Mouse (Mus musculus): ENCODE data around the gene Adi1.

Gene Adi1

DNA sequence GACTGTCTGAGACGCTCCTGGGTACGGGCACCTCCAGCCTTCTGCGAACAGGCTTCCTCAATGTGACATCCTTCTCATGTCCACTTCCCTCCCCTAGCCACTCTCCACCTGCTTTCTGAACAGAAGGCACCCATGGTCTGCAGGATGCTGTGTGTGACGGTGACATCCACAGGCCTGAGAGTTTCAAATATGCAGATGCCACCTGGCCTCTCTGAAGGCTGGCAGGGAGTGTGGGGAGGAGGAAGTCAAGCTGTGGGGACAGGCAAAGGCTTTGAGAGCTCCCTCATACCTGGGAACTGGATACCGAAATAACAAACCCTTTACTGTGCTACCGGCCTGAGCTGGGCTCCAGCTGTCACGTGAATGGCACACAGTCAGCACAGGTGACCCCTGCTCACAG lies 19.7 kb downstream of the Adi1 start:
- no peak for DNase-seq (ENCODE audit: low read depth)

DNA sequence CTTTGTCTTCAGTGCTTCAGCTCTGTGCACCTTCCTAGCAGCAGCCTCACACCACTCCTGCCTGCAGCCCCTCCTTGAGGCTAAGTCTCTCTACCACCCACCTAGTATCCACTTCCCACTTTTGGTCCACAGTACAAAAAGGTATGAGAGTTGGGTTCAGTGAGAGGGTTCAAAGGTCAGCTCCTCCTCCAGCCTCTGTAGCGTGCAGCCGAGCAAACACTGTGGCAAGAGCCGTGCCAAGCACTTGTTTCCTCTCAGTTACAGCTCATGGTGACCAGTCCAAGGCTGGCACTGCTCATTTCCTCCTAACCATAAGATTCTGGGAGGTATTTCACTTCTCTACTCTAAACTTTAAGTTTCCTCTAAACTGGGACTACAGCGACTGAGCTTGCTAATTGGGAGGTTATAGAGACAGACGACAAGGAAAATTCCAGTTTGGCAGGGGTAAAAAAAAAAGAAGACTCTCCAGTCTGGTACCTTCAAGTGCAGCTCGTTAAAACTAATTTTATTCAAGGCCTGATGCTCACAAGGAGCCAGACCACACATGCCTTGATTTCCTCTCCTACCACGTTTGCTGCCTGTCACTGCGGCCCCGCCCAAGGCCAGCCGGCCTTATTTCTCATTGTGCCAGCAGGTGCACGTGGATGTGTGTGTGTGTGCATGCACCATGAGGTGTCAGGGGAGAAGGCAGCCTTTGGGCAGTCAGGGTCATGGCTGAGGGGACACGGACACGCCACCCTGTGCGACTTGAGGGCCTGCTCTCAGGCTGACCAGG lies 23.0 kb downstream of the Adi1 start:
- DNase-seq (ENCODE audit: low read depth), result no peak

- DNase-seq (ENCODE audit: low read depth), result no peak
Measured at GRCm38 (mm10) chr12:28699086-28699485, 24.1 kb downstream of the Adi1 start.

GRCm38 (mm10) chr12:28699656-28700055 lies 24.6 kb downstream of the Adi1 start:
- peak; percentile 22 for DNase-seq (ENCODE audit: low read depth)

DNA sequence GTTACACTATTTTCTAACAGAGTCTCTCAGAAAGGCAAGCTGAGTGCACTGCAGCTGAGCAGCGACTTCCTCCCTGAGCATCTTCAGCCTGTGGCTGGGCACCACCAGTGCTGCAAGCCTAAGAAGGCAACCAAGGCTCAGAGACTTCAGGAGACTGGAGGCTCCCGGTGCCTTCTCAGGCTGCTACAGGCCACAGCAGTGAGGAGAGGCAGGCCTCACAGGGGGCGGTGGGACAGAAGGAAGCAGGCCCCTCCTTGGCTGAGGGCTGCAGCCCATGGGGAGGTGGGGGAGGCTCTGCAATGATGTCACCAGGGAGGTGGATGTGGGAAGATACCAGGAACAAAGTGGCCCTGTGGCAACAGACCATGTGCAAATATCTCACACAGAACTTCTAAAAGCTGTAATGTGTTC lies 25.1 kb downstream of the Adi1 start:
- no peak for DNase-seq (ENCODE audit: low read depth)

DNA sequence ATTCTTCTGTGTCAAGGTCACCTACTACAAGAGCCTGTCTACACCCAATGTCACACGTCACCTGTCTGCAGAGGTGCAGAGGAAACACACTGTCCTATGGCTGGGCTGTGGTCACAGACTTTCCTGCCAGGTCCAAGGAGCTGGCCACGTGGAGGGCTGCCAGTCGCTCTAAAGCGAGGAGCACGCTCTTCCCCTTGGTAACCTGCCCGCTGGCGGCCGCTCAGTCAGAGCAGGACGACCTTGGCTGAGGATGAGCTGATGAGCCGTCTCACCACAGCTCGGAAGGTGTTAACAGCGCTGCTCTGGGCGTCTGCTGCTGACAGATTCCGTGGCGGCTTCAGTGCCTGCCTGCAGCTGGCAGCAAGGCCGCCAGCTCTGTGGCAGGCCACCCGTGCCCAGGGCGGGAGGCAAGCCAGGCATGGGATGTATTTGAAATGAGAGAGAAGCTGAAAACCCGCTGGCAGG lies 25.6 kb downstream of the Adi1 start:
- no peak for DNase-seq (ENCODE audit: low read depth)

GRCm38 (mm10) chr12:28701302-28701701 lies 26.3 kb downstream of the Adi1 start:
- DNase-seq (ENCODE audit: low read depth), result no peak

GRCm38 (mm10) chr12:28704381-28704780 lies 29.4 kb downstream of the Adi1 start:
- no peak for DNase-seq (ENCODE audit: low read depth)

DNA sequence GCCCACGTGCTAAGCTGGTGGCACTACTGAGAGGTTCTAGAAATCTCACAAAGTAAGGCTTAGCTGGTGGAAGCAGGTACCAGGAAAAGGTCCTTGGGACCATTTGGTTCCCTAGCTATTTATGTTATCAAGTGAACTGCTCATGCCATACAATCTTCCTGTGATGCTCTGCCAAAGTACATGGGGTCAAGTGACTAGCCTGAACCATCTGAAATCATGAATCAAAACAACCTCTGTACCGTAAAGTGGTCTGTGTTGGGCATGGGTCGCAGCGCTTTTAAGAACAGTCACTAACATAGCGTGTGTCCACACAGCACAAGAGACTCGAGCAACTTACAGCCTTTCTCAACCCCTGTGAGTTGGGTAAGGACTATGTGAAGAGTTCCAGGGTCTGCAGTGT lies 30.2 kb downstream of the Adi1 start:
- no peak for DNase-seq (ENCODE audit: low read depth)

- no peak for DNase-seq (ENCODE audit: low read depth)
Measured at GRCm38 (mm10) chr12:28708154-28708553, 33.1 kb downstream of the Adi1 start.

- no peak for DNase-seq (ENCODE audit: low read depth)
Measured at GRCm38 (mm10) chr12:28710566-28711185, 35.6 kb downstream of the Adi1 start.

- DNase-seq (ENCODE audit: low read depth), result no peak
Measured at GRCm38 (mm10) chr12:28714822-28715632, 40.0 kb downstream of the Adi1 start.

- no peak for DNase-seq (ENCODE audit: low read depth)
Measured at GRCm38 (mm10) chr12:28717066-28717465, 42.0 kb downstream of the Adi1 start.

DNA sequence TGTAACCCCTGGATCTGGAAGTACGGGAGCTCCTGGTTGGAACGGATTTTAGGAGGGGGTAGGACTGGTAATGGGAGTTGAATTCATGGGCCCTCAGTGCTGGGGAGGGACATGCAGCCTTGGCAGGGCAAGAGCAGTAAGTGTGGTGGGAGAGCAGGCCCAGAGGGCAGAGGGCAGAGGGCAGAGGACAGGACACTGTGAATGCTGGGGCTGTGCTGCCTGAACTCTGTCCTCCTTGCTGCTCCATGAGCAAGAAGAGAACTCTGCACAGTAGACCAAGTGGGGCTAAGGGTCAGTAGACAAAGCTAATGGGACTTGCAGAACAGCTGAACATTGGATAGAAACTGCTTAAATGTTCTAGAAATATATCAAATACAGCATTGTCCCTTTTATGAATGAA lies 43.1 kb downstream of the Adi1 start:
- DNase-seq (ENCODE audit: low read depth), result no peak

- DNase-seq (ENCODE audit: low read depth), result no peak
Measured at GRCm38 (mm10) chr12:28724366-28724765, 49.3 kb downstream of the Adi1 start.

GRCm38 (mm10) chr12:28726204-28726603 lies 51.2 kb downstream of the Adi1 start:
- DNase-seq (ENCODE audit: low read depth), result no peak

- DNase-seq (ENCODE audit: low read depth), result no peak
Measured at GRCm38 (mm10) chr12:28727061-28727460, 52.0 kb downstream of the Adi1 start.

Measured in fibroblast of lung, adult 2 months (primary cell).